In the genomic region with DNA sequence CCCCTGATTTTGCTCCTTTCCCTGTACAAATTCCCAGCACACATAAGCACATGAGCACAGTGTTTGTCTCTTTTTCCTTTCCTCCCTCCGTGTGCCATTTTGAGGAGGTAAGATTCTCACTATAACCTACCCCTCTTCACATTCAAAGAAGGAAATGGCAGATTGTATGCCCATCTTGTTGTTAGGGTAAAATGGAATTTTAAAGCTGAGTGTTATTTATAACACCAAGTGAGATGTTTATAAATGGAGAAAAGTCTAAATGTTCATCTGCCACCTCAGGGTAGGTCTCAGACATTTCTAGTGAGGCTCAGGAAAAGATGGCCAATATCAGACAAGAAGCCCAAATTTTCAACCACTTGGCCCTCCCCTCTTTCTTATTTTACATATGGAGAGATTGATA, we compare ENCODE assay signal across 40 mouse cellular contexts. TPM values are rescaled to one million over a fixed set of nuclear protein-coding genes. Genes with fewer than 3 reads are reported as not detected.
DNase-seq lines count a peak whose midpoint lies in the region; ATAC-seq and TF ChIP-seq lines count a peak whose summit lies in the region.
"Had no signal": no experiment of that assay in that cellular context is flagged by ENCODE, and none has a peak within 500 bp of the region (broad histone marks: within the 10 kb centered on the region; RNA-seq: fewer than 3 reads in every experiment).

No protein-coding gene starts in this region.

- no peak overlapping the region for H3K4me2 ChIP-seq in forebrain, embryonic 13.5 days
- H3K4me2 ChIP-seq in hindbrain, embryonic 15.5 days = no peak overlapping the region
- no peak overlapping the region for H3K4me2 ChIP-seq in hindbrain, postnatal 0 days (ENCODE audit: low read depth, low read length)
- no peak overlapping the region for H3K4me2 ChIP-seq in midbrain, embryonic 15.5 days
- no peak overlapping the region for H3K4me2 ChIP-seq in midbrain, postnatal 0 days (ENCODE audit: low read depth, low read length, poor library complexity, severe bottlenecking)
- H3K4me2 ChIP-seq in forebrain, postnatal 0 days (ENCODE audit: low read depth) = no peak overlapping the region
- H3K4me2 ChIP-seq: embryonic facial prominence, embryonic 12.5 days; heart, embryonic 15.5 days; limb, embryonic 13.5 days; liver, embryonic 11.5 days; lung, embryonic 15.5 days; midbrain, embryonic 12.5 days; neural tube, embryonic 12.5 days had no signal

- H3K4me3 ChIP-seq in forebrain, embryonic 13.5 days = no peak overlapping the region
- no peak overlapping the region for H3K4me3 ChIP-seq in forebrain, embryonic 10.5 days
- no peak overlapping the region for H3K4me3 ChIP-seq in hindbrain, embryonic 15.5 days
- H3K4me3 ChIP-seq in hindbrain, postnatal 0 days (ENCODE audit: low read length) = no peak overlapping the region
- no peak overlapping the region for H3K4me3 ChIP-seq in midbrain, embryonic 15.5 days
- H3K4me3 ChIP-seq in midbrain, postnatal 0 days (ENCODE audit: low read depth, low read length) = no peak overlapping the region
- H3K4me3 ChIP-seq in forebrain, postnatal 0 days (ENCODE audit: low read depth, low read length) = no peak overlapping the region
- H3K4me3 ChIP-seq: embryonic facial prominence, embryonic 12.5 days; heart, embryonic 10.5 days; heart, embryonic 15.5 days; limb, embryonic 13.5 days; lung, embryonic 15.5 days; midbrain, embryonic 12.5 days; myocyte; neural tube, embryonic 12.5 days had no signal

- H3K4me1 ChIP-seq in forebrain, embryonic 13.5 days = peaks cover 32% of the 10 kb centered on the region
- peaks cover 20% of the 10 kb centered on the region for H3K4me1 ChIP-seq in forebrain, embryonic 10.5 days
- peaks cover 22% of the 10 kb centered on the region for H3K4me1 ChIP-seq in hindbrain, embryonic 15.5 days (replicated peaks)
- peaks cover 8% of the 10 kb centered on the region for H3K4me1 ChIP-seq in hindbrain, postnatal 0 days (ENCODE audit: insufficient read depth, low read length)
- H3K4me1 ChIP-seq in midbrain, embryonic 15.5 days = peaks cover 26% of the 10 kb centered on the region
- H3K4me1 ChIP-seq in midbrain, postnatal 0 days (ENCODE audit: insufficient read depth, low read length) = peaks cover 18% of the 10 kb centered on the region
- H3K4me1 ChIP-seq in forebrain, postnatal 0 days (ENCODE audit: insufficient read depth) = peaks cover 17% of the 10 kb centered on the region
- H3K4me1 ChIP-seq: limb, embryonic 13.5 days had no signal

- no peak for DNase-seq in forebrain, embryonic 10.5 days (ENCODE audit: extremely low spot score, low spot score)
- DNase-seq in hindbrain, postnatal 0 days (ENCODE audit: low spot score) = no peak
- DNase-seq in midbrain, postnatal 0 days (ENCODE audit: low spot score) = no peak
- peak; percentile 53 for DNase-seq in forebrain, postnatal 0 days
- no peak for DNase-seq in right cerebral cortex, adult 2 months (ENCODE audit: low spot score in 2 of 2)
- DNase-seq: adrenal gland, adult 8-10 months; cerebellum, adult 9-10 months; cerebellum, postnatal 36 days; embryo, embryonic 11 days; gastrocnemius, postnatal 14 days; kidney, adult 9 months; kidney, postnatal 10 days; retina, postnatal 1 day; thymus, adult 2 months; thymus, postnatal 36 days had no signal

- no peaks in the 10 kb centered on the region for H3K36me3 ChIP-seq in forebrain, embryonic 13.5 days (ENCODE audit: poor library complexity, severe bottlenecking)
- H3K36me3 ChIP-seq in forebrain, embryonic 10.5 days (replicated peaks) = no peaks in the 10 kb centered on the region
- no peaks in the 10 kb centered on the region for H3K36me3 ChIP-seq in hindbrain, embryonic 15.5 days
- no peaks in the 10 kb centered on the region for H3K36me3 ChIP-seq in hindbrain, postnatal 0 days (ENCODE audit: insufficient read depth, low read length)
- no peaks in the 10 kb centered on the region for H3K36me3 ChIP-seq in midbrain, embryonic 15.5 days (replicated peaks)
- H3K36me3 ChIP-seq in midbrain, postnatal 0 days (ENCODE audit: insufficient read depth, low read length) = no peaks in the 10 kb centered on the region
- no peaks in the 10 kb centered on the region for H3K36me3 ChIP-seq in forebrain, postnatal 0 days (ENCODE audit: insufficient read depth)
- H3K36me3 ChIP-seq: embryonic facial prominence, embryonic 12.5 days; heart, embryonic 10.5 days; heart, embryonic 15.5 days; limb, embryonic 13.5 days; lung, embryonic 15.5 days; midbrain, embryonic 12.5 days; neural tube, embryonic 12.5 days had no signal

- no peaks in the 10 kb centered on the region for H3K9me3 ChIP-seq in forebrain, embryonic 13.5 days (replicated peaks)
- no peaks in the 10 kb centered on the region for H3K9me3 ChIP-seq in forebrain, embryonic 10.5 days
- no peaks in the 10 kb centered on the region for H3K9me3 ChIP-seq in hindbrain, embryonic 15.5 days
- no peaks in the 10 kb centered on the region for H3K9me3 ChIP-seq in hindbrain, postnatal 0 days (ENCODE audit: low read length)
- H3K9me3 ChIP-seq in midbrain, embryonic 15.5 days = no peaks in the 10 kb centered on the region
- H3K9me3 ChIP-seq in midbrain, postnatal 0 days (ENCODE audit: low read length) = no peaks in the 10 kb centered on the region
- no peaks in the 10 kb centered on the region for H3K9me3 ChIP-seq in forebrain, postnatal 0 days (ENCODE audit: low read length)
- H3K9me3 ChIP-seq: embryonic facial prominence, embryonic 12.5 days; G1E; heart, embryonic 10.5 days; heart, embryonic 15.5 days; limb, embryonic 13.5 days; lung, embryonic 15.5 days; midbrain, embryonic 12.5 days; neural tube, embryonic 12.5 days had no signal

- no peak overlapping the region for H3K9ac ChIP-seq in forebrain, embryonic 13.5 days
- H3K9ac ChIP-seq in hindbrain, embryonic 15.5 days = no peak overlapping the region
- no peak overlapping the region for H3K9ac ChIP-seq in hindbrain, postnatal 0 days (replicated peaks; ENCODE audit: low read length)
- no peak overlapping the region for H3K9ac ChIP-seq in midbrain, embryonic 15.5 days
- H3K9ac ChIP-seq in midbrain, postnatal 0 days (replicated peaks; ENCODE audit: low read length, poor library complexity, severe bottlenecking) = no peak overlapping the region
- no peak overlapping the region for H3K9ac ChIP-seq in forebrain, postnatal 0 days
- H3K9ac ChIP-seq: embryonic facial prominence, embryonic 12.5 days; heart, embryonic 15.5 days; limb, embryonic 13.5 days; lung, embryonic 15.5 days; midbrain, embryonic 12.5 days; neural tube, embryonic 12.5 days had no signal

- WGBS in forebrain, embryonic 13.5 days = 76% methylated on average over 1 of the region's 1 CpGs
- 80% methylated on average over 1 of the region's 1 CpGs for WGBS in forebrain, embryonic 10.5 days
- WGBS in hindbrain, embryonic 15.5 days = 78% methylated on average over 1 of the region's 1 CpGs
- 92% methylated on average over 1 of the region's 1 CpGs for WGBS in hindbrain, postnatal 0 days
- 70% methylated on average over 1 of the region's 1 CpGs for WGBS in midbrain, embryonic 15.5 days
- 83% methylated on average over 1 of the region's 1 CpGs for WGBS in midbrain, postnatal 0 days
- 54% methylated on average over 1 of the region's 1 CpGs for WGBS in forebrain, postnatal 0 days

- ATAC-seq in forebrain, embryonic 13.5 days = no peak
- ATAC-seq in hindbrain, embryonic 15.5 days (ENCODE audit: low FRiP score, low read depth) = no peak
- ATAC-seq in hindbrain, postnatal 0 days = no peak
- no peak for ATAC-seq in midbrain, embryonic 15.5 days (replicated peaks)
- no peak for ATAC-seq in midbrain, postnatal 0 days (ENCODE audit: low FRiP score)
- ATAC-seq in forebrain, postnatal 0 days = peak; percentile 34
- ATAC-seq: intestine, postnatal 0 days had no signal

- H3K27me3 ChIP-seq in forebrain, embryonic 13.5 days = no peaks in the 10 kb centered on the region
- no peaks in the 10 kb centered on the region for H3K27me3 ChIP-seq in forebrain, embryonic 10.5 days (ENCODE audit: poor library complexity, severe bottlenecking)
- no peaks in the 10 kb centered on the region for H3K27me3 ChIP-seq in hindbrain, embryonic 15.5 days
- H3K27me3 ChIP-seq in hindbrain, postnatal 0 days (ENCODE audit: insufficient read depth, low read length) = no peaks in the 10 kb centered on the region
- no peaks in the 10 kb centered on the region for H3K27me3 ChIP-seq in midbrain, embryonic 15.5 days (replicated peaks)
- H3K27me3 ChIP-seq in midbrain, postnatal 0 days (ENCODE audit: insufficient read depth, low read length) = no peaks in the 10 kb centered on the region
- H3K27me3 ChIP-seq in forebrain, postnatal 0 days (ENCODE audit: insufficient read depth, low read length) = no peaks in the 10 kb centered on the region
- H3K27me3 ChIP-seq: embryonic facial prominence, embryonic 12.5 days; heart, embryonic 15.5 days; lung, embryonic 15.5 days; neural tube, embryonic 12.5 days had no signal

- H3K27ac ChIP-seq in forebrain, embryonic 13.5 days = 0 out of 2 replicates have a peak overlapping the region, but pooled peaks have one; percentile 8
- no peak overlapping the region for H3K27ac ChIP-seq in forebrain, embryonic 10.5 days
- H3K27ac ChIP-seq in hindbrain, embryonic 15.5 days (replicated peaks) = peak overlapping the region; percentile 83; the same call in 1 of the 2 replicates
- H3K27ac ChIP-seq in hindbrain, postnatal 0 days = no peak overlapping the region
- peak overlapping the region; percentile 83 for H3K27ac ChIP-seq in midbrain, embryonic 15.5 days
- no peak overlapping the region; the same call in 1 of the 2 replicates for H3K27ac ChIP-seq in midbrain, postnatal 0 days (ENCODE audit: low read depth, low read length)
- H3K27ac ChIP-seq in forebrain, postnatal 0 days (ENCODE audit: low read depth, low read length) = peak overlapping the region; percentile 91
- H3K27ac ChIP-seq: embryonic facial prominence, embryonic 12.5 days; heart, embryonic 10.5 days; heart, embryonic 15.5 days; limb, embryonic 13.5 days; lung, embryonic 15.5 days; neural tube, embryonic 12.5 days; stomach, postnatal 0 days had no signal

- no peak for TF ChIP-seq CTCF in hindbrain, postnatal 0 days (IDR thresholded peaks at IDR 0.05; ENCODE audit: low read depth)
- TF ChIP-seq CTCF in midbrain, postnatal 0 days (IDR thresholded peaks at IDR 0.05) = no peak
- no peak for TF ChIP-seq CTCF in forebrain, postnatal 0 days (IDR thresholded peaks at IDR 0.05; ENCODE audit: low read depth)

RNA-seq across cellular contexts. Expression of a gene that starts 11.0 kb away (rescaled TPM):
- polyA plus RNA-seq in forebrain, embryonic 13.5 days (2015; fragmentation: Nextera tagmentation; extraction: Ambion mirVana) = 13.1 and 15.9 TPM in 2 replicates
- 14.0 and 16.3 TPM in 2 replicates for polyA plus RNA-seq in forebrain, embryonic 10.5 days (2016; fragmentation: Nextera tagmentation; extraction: Ambion mirVana)
- 10.5 and 11.2 TPM in 2 replicates for polyA plus RNA-seq in hindbrain, embryonic 15.5 days (2015; fragmentation: Nextera tagmentation; extraction: Ambion mirVana)
- 4.2 TPM in 1 of 2 replicates, not detected in the other for total RNA-seq in hindbrain, postnatal 0 days (2014; rRNA removed)
- 11.6 and 13.9 TPM in 2 replicates for polyA plus RNA-seq in hindbrain, postnatal 0 days (2015; fragmentation: Nextera tagmentation; extraction: Ambion mirVana)
- polyA plus RNA-seq in midbrain, embryonic 15.5 days (2015; fragmentation: Nextera tagmentation; extraction: Ambion mirVana) = 8.5 and 8.6 TPM in 2 replicates
- total RNA-seq in midbrain, postnatal 0 days (2014; rRNA removed) = 1.2 and 1.4 TPM in 2 replicates
- 6.3 and 10.1 TPM in 2 replicates for polyA plus RNA-seq in midbrain, postnatal 0 days (2015; fragmentation: Nextera tagmentation; extraction: Ambion mirVana)
- total RNA-seq in forebrain, postnatal 0 days (2014; rRNA removed) = 2.4 and 5.3 TPM in 2 replicates
- 10.2 and 10.8 TPM in 2 replicates for polyA plus RNA-seq in forebrain, postnatal 0 days (2015; fragmentation: Nextera tagmentation; extraction: Ambion mirVana)

RNA-seq across cellular contexts. Expression of a gene that starts 32.6 kb away (rescaled TPM):
- polyA plus RNA-seq in forebrain, embryonic 13.5 days (2015; fragmentation: Nextera tagmentation; extraction: Ambion mirVana) = 92.9 and 99.1 TPM in 2 replicates
- 125 and 129 TPM in 2 replicates for polyA plus RNA-seq in forebrain, embryonic 10.5 days (2016; fragmentation: Nextera tagmentation; extraction: Ambion mirVana)
- 86.4 and 88.3 TPM in 2 replicates for polyA plus RNA-seq in hindbrain, embryonic 15.5 days (2015; fragmentation: Nextera tagmentation; extraction: Ambion mirVana)
- total RNA-seq in hindbrain, postnatal 0 days (2014; rRNA removed) = 44.5 and 45.6 TPM in 2 replicates
- 82.9 and 87.7 TPM in 2 replicates for polyA plus RNA-seq in hindbrain, postnatal 0 days (2015; fragmentation: Nextera tagmentation; extraction: Ambion mirVana)
- polyA plus RNA-seq in midbrain, embryonic 15.5 days (2015; fragmentation: Nextera tagmentation; extraction: Ambion mirVana) = 83.6 and 92.9 TPM in 2 replicates
- total RNA-seq in midbrain, postnatal 0 days (2014; rRNA removed) = 55.3 and 55.7 TPM in 2 replicates
- polyA plus RNA-seq in midbrain, postnatal 0 days (2015; fragmentation: Nextera tagmentation; extraction: Ambion mirVana) = 91.4 and 94.4 TPM in 2 replicates
- total RNA-seq in forebrain, postnatal 0 days (2014; rRNA removed) = 63.5 and 72.6 TPM in 2 replicates
- 84.3 and 97.0 TPM in 2 replicates for polyA plus RNA-seq in forebrain, postnatal 0 days (2015; fragmentation: Nextera tagmentation; extraction: Ambion mirVana)

RNA-seq across cellular contexts. Expression of a gene that starts 44.5 kb away (rescaled TPM):
- polyA plus RNA-seq in forebrain, embryonic 13.5 days (2015; fragmentation: Nextera tagmentation; extraction: Ambion mirVana) = 0.18 TPM in 1 of 2 replicates, not detected in the other
- not detected in 2 replicates for polyA plus RNA-seq in forebrain, embryonic 10.5 days (2016; fragmentation: Nextera tagmentation; extraction: Ambion mirVana)
- polyA plus RNA-seq in hindbrain, embryonic 15.5 days (2015; fragmentation: Nextera tagmentation; extraction: Ambion mirVana) = not detected in 2 replicates
- not detected in 2 replicates for total RNA-seq in hindbrain, postnatal 0 days (2014; rRNA removed)
- 0.10 TPM in 1 of 2 replicates, not detected in the other for polyA plus RNA-seq in hindbrain, postnatal 0 days (2015; fragmentation: Nextera tagmentation; extraction: Ambion mirVana)
- polyA plus RNA-seq in midbrain, embryonic 15.5 days (2015; fragmentation: Nextera tagmentation; extraction: Ambion mirVana) = not detected in 2 replicates
- not detected in 2 replicates for total RNA-seq in midbrain, postnatal 0 days (2014; rRNA removed)
- 0.10 TPM in 1 of 2 replicates, not detected in the other for polyA plus RNA-seq in midbrain, postnatal 0 days (2015; fragmentation: Nextera tagmentation; extraction: Ambion mirVana)
- total RNA-seq in forebrain, postnatal 0 days (2014; rRNA removed) = 0.08 and 1.8 TPM in 2 replicates
- not detected in 2 replicates for polyA plus RNA-seq in forebrain, postnatal 0 days (2015; fragmentation: Nextera tagmentation; extraction: Ambion mirVana)
- total RNA-seq: adrenal gland, postnatal 4 days; gastrocnemius, postnatal 14 days; granulocyte monocyte progenitor cell, adult 5-6 weeks; heart, postnatal 25 days; layer of hippocampus, postnatal 10 days; left cerebral cortex, adult 18-20 months; left cerebral cortex, postnatal 36 days; megakaryocyte progenitor cell, adult 5-6 weeks had no signal
- polyA plus RNA-seq: G1E; intestine, postnatal 0 days; large intestine, adult 2 months; liver, embryonic 11.5 days; liver, embryonic 16.5 days; neural tube, embryonic 12.5 days; spleen, adult 2 months; stomach, postnatal 0 days; thymus, adult 2 months had no signal

Comparison
In these comparisons a context has a peak if more than half of its experiments do, and no peak if none do; other contexts are left out.
1. H3K27ac ChIP-seq: peak in forebrain, embryonic 13.5 days (single experiment), hindbrain, embryonic 15.5 days (single experiment), midbrain, embryonic 15.5 days (single experiment) and forebrain, postnatal 0 days (single experiment); none in forebrain, embryonic 10.5 days (single experiment), hindbrain, postnatal 0 days (single experiment) and midbrain, postnatal 0 days (single experiment).